Mouse (Mus musculus) spleen, postnatal 14 days (tissue): ENCODE measurements at regions not wholly inside any gene's neighbourhood (a gene's known extent, or its start where the extent isn't known, plus 50 kb on each side); places are given as distances from the start of the nearest gene placed in this dataset.

Experiments used
- DNase-seq, 2 experiments: peaks; one replicate each; pipeline ENCODE4 v3.0.0; 2021 to 2022; ENCODE audit warnings: low spot score in 2 of 2

GRCm38 (mm10) chr4:152647084-152647483, 169.4 kb upstream of the Kcnab2 start:
- DNase-seq: no peak

- DNase-seq: no peak
Measured at GRCm38 (mm10) chr4:152637088-152637487, 159.4 kb upstream of the Kcnab2 start.

GRCm38 (mm10) chr4:152633896-152634295, 156.2 kb upstream of the Kcnab2 start:
- no peak for DNase-seq

- no peak for DNase-seq
Measured at GRCm38 (mm10) chr4:152628111-152628510, 150.4 kb upstream of the Kcnab2 start.

GRCm38 (mm10) chr4:152625032-152626003, 147.6 kb upstream of the Kcnab2 start:
- DNase-seq: peak in 1 of 2 experiments; percentile 7

- no peak for DNase-seq
Measured at GRCm38 (mm10) chr4:152622022-152622777, 144.5 kb upstream of the Kcnab2 start.

GRCm38 (mm10) chr4:152617636-152618035, 140.0 kb upstream of the Kcnab2 start:
- no peak for DNase-seq

GRCm38 (mm10) chr4:152615155-152615554, 137.5 kb upstream of the Kcnab2 start:
- no peak for DNase-seq

- no peak for DNase-seq
Measured at GRCm38 (mm10) chr4:152614356-152615100, 136.9 kb upstream of the Kcnab2 start.
